Mouse (Mus musculus) frontal cortex, adult (tissue): ENCODE measurements at regions not wholly inside any gene's neighbourhood (a gene's known extent, or its start where the extent isn't known, plus 50 kb on each side); places are given as distances from the start of the nearest gene placed in this dataset.

Source experiments
- ATAC-seq: cut with Nextera tagmentation; 2 replicates; pipeline ENCODE4 v1.9.2; 2017; ENCODE audit warnings: mild to moderate bottlenecking, moderate library complexity, mixed read lengths; ENCODE audit not compliant: low TSS enrichment

- no peak for ATAC-seq
Measured at GRCm38 (mm10) chr11:20929426-20929825, 98.6 kb upstream of the Lgalsl start.

- no peak for ATAC-seq
Measured at GRCm38 (mm10) chr11:20930045-20930444, 99.2 kb upstream of the Lgalsl start.

- no peak for ATAC-seq
Measured at GRCm38 (mm10) chr11:20930573-20930972, 99.7 kb upstream of the Lgalsl start.

GRCm38 (mm10) chr11:20934191-20935062 is 103.6 kb upstream of the Lgalsl start:
- ATAC-seq = no peak

GRCm38 (mm10) chr11:20935063-20935370 is 104.2 kb upstream of the Lgalsl start:
- no peak for ATAC-seq

GRCm38 (mm10) chr11:20935910-20936309 is 105.1 kb upstream of the Lgalsl start:
- ATAC-seq = no peak

GRCm38 (mm10) chr11:20936996-20937395 is 106.1 kb upstream of the Lgalsl start:
- no peak for ATAC-seq

- no peak for ATAC-seq
Measured at GRCm38 (mm10) chr11:20937942-20938341, 107.1 kb upstream of the Lgalsl start.

GRCm38 (mm10) chr11:20939644-20940043 is 108.8 kb upstream of the Lgalsl start:
- no peak for ATAC-seq

- ATAC-seq = no peak
Measured at GRCm38 (mm10) chr11:20941546-20941945, 110.7 kb upstream of the Lgalsl start.

GRCm38 (mm10) chr11:20955561-20955960 is 124.7 kb upstream of the Lgalsl start:
- ATAC-seq = no peak

GRCm38 (mm10) chr11:20957766-20958165 is 126.9 kb upstream of the Lgalsl start:
- no peak for ATAC-seq

GRCm38 (mm10) chr11:20958233-20958632 is 127.4 kb upstream of the Lgalsl start:
- no peak for ATAC-seq

- ATAC-seq = peak; percentile 64
Measured at GRCm38 (mm10) chr11:20960066-20960465, 129.2 kb upstream of the Lgalsl start.

GRCm38 (mm10) chr11:20960750-20961149 is 129.9 kb upstream of the Lgalsl start:
- ATAC-seq = no peak

- no peak for ATAC-seq
Measured at GRCm38 (mm10) chr11:20961626-20962025, 129.5 kb upstream of the Peli1 start.

GRCm38 (mm10) chr11:20965575-20966239 is 125.4 kb upstream of the Peli1 start:
- no peak for ATAC-seq

GRCm38 (mm10) chr11:20967321-20967984 is 123.6 kb upstream of the Peli1 start:
- no peak for ATAC-seq

- ATAC-seq = no peak
Measured at GRCm38 (mm10) chr11:20968341-20968740, 122.8 kb upstream of the Peli1 start.

GRCm38 (mm10) chr11:20973141-20973540 is 118.0 kb upstream of the Peli1 start:
- ATAC-seq = no peak

GRCm38 (mm10) chr11:20981588-20981987 is 109.5 kb upstream of the Peli1 start:
- ATAC-seq = no peak

GRCm38 (mm10) chr11:20982010-20982409 is 109.1 kb upstream of the Peli1 start:
- ATAC-seq = no peak

- no peak for ATAC-seq
Measured at GRCm38 (mm10) chr11:20982500-20982899, 108.6 kb upstream of the Peli1 start.
